Mouse (Mus musculus) brain, embryonic 18.5 days (tissue): Measurements from ENCODE around the gene Kat2b.
"Not testable (repeated sequence)": the region's sequence is repeated elsewhere in the genome, so short reads cannot be mapped to it uniquely, and the experiment has no call there.

ENCODE experiments used
- DNase-seq: peaks from one replicate; pipeline ENCODE4 v3.0.0-alpha.2; 2012; ENCODE audit warnings: low read depth, low spot score

Gene Kat2b

DNA sequence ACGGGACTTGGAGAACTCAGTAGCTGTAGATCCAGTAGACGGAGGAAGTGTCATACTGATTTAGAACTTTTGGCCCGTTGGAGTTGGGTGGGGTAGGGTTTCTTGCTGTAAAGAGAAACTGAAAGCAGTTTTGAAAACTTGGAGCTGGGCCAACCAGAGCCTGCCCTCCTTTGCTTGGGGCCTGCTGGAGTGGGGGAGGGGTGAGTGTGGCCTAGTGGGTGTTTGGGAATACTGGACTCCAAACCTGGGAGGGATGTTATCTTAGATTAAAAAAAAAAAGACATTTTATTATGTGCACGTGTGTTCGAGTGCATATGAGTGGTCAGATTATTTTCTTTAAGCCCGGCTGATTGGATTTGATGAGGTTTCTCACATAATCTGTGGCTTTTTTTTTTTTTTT, 3.2 kb downstream of the Kat2b start:
- DNase-seq = no peak

GRCm38 (mm10) chr17:53570361-53570875, 3.8 kb downstream of the Kat2b start:
- no peak for DNase-seq

DNA sequence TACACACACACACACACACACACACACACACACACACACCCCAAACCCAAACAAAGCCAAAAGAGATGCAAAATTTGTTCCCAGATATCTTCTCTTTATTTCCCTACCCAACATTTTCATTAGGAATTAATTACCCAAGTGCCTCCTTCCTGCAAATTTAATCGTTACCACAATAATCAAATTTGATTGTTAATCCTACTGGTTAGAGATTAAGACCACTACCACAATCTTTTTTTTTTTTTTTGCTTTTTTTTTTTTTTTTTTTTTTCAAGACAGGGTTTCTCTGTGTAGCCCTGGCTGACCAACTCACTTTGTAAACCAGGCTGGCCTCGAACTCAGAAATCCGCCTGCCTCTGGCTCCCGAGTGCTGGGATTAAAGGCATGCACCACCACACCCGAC, 4.3 kb downstream of the Kat2b start:
- DNase-seq = not testable (repeated sequence)

- DNase-seq = no peak
These were observed 6.4 kb downstream of the Kat2b start for GRCm38 (mm10) chr17:53573019-53573556.

DNA sequence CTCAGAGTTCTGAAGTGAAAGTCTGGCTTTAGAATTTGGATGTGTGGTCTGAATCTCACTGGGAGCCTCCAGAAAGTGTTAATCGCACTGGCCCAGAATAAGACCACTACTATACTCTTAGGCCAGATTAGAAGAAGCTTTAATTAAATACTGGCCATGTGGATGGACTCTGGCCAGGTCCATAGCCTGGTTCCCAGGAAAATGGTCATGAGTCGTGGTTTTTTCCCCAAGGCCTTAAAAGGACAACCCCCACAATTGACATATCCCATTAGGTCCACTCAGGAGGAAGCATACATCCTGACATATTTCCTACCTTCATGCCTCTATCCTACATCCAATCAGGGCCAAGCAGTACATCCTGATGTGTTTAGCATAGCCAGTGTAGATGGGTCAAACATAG, 10.5 kb downstream of the Kat2b start:
- DNase-seq = no peak

GRCm38 (mm10) chr17:53577754-53578153, 11.1 kb downstream of the Kat2b start:
- DNase-seq = no peak

DNA sequence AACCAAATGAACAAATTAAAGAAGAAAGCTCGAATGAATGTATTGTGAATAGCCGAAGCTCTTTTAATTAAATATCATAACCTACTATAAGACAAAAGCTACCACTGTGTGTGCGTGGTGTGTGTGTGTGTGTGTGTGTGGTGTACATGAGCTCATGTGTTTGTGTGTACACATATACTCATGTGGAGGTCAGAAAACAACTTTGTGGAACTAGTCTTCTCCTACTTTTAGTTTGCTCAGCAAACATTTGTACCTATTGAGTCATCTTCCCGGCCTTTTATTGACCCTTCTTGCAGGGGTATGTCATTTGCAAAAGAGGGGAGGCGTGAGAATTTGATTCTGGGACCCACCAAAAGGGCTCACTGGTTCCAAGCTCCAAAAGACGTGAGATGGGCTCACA, 11.6 kb downstream of the Kat2b start:
- DNase-seq = no peak

DNA sequence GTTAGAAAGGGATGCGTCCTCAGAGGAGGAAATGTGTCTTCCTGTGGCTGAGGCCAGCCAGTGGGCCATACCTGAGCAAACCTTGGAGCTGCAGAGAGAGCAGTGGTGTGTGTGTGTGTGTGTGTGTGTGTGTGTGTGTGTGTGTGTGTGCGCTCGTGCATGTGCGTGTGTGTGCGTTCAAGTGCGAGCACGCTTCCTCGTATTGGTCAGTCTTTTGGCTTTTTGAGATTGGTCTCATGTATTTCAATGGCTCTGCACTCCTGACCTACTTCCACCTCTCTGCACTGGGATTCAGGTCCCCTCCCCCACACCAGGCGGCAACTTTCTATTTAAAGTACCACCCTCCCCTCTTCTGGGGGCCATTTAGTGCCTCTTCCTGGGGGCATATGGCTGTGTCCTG, 12.1 kb downstream of the Kat2b start:
- DNase-seq = no peak

GRCm38 (mm10) chr17:53579612-53580011, 13.0 kb downstream of the Kat2b start:
- DNase-seq = no peak

DNA sequence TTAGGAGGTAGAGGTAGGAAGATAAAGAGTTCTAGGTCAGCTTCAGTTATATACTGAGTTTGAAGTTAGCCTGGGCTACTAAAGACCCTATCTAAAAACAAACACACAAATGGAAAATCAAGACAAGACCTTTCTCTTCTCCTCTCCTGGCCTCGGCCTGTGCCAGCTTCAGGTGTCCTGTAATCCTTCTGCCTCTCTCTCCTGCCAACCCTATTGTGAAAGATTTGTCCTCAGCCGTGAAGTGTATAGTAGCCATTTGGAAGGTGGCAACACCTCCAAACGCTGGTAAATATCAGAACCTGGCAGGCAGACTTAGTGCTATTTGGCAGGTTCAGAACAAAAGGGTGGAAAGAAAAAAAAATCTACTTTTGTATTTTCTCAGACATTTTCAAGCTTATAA, 13.6 kb downstream of the Kat2b start:
- DNase-seq = no peak

GRCm38 (mm10) chr17:53582026-53582585, 15.4 kb downstream of the Kat2b start:
- DNase-seq = no peak

- no peak for DNase-seq
These were observed 16.1 kb downstream of the Kat2b start for GRCm38 (mm10) chr17:53582805-53583204.

DNA sequence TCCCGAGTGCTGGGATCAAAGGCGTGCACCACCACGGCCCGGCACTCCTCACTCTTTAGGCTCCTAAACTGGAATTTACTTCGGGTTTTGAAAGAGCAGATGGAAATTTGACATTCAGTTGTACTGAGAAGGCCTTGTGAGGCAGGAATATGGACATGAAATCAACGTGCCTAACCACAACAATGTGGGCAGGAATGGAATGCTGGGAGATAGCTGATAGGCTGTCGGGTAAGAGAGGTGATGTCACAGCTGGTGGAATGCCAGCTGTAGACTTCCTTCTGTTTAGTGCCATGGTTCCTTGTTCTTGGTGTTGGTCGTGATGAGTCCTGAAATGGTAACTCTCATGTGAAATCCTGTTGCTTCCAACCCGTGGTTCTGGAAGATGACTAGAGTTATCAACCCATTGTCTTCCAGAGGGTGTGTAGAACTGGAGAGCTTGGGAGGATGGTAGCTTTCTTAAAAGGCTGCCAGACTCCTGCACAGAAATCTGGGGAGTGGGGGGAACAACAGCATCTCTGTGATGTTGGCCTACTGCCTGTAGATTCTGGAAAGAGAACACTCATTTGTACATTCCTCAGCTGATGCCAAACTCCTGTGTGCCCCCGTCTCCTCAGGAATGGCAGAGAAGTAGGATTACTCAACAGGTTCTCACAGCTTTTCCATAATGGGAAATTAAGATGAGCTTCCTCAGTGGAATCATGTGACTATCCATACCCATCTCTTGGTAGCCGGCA, 17.4 kb downstream of the Kat2b start:
- DNase-seq = no peak

- peak; percentile 80 for DNase-seq
These were observed 20.6 kb downstream of the Kat2b start for GRCm38 (mm10) chr17:53587074-53587851.

- no peak for DNase-seq
These were observed 21.6 kb downstream of the Kat2b start for GRCm38 (mm10) chr17:53588097-53588855.

- no peak for DNase-seq
These were observed 23.4 kb downstream of the Kat2b start for GRCm38 (mm10) chr17:53590110-53590509.

GRCm38 (mm10) chr17:53591910-53592309, 25.2 kb downstream of the Kat2b start:
- DNase-seq = no peak

GRCm38 (mm10) chr17:53594590-53594989, 27.9 kb downstream of the Kat2b start:
- no peak for DNase-seq

DNA sequence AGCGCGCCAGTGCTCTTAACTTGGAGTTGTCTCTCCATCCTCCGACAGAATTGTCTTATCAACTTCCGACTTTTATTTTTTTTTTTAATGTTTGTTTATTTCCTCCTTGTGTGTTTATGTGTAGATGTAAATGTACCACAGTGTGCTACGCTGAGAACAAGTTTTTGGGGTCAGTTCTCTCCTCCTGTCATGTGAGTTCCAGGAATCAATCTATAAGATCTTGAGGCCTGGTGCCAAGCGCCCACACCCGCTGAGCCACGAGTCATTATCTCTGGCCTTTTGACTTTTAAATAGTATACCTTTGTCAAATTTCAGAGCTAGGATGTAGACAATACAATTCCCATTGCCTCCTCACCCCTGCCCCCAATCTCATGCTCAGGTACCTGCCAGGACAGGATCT, 28.9 kb downstream of the Kat2b start:
- DNase-seq = no peak

DNA sequence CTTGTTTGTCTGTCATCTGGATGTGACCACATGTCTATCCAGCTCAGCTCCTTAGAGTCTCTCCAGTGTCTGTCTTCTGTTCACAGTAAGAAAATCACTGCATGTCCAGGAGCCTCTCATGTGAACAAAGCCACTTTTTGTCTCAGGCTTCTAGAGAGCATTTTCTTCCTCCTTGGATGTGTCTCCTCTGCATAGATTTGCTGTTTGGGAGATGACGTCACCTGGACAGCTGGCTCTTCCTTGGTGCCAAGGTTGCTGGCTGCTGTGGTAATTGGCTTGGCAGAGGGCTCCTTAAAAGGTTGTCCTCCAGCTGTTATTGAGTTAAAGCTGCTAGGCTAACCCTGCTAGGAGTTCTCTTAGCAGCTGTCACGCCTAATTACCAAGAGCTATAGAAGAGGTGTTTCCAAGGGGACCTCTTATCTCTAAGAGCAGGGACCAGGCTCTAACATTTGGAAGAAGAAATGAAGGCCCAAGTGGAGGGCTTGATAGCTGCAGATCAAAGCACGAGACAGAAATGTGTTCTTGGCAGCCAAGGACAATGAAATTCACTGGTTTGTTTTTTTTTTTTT, 29.7 kb downstream of the Kat2b start:
- DNase-seq = peak; percentile 26
